Mouse (Mus musculus) G1E (cell line): ENCODE results near the gene Sap30l.

Source experiments
- CTCF ChIP-seq: IDR thresholded peaks from 2 replicates; pipeline ENCODE4 v1.5.1; 2012; ENCODE audit warnings: low read depth, low read length, inconsistent platforms, mixed read lengths
- GATA1 ChIP-seq: IDR thresholded peaks from 2 replicates; pipeline ENCODE4 v1.6.1; 2012; ENCODE audit warnings: borderline replicate concordance, low read length, inconsistent platforms, mixed read lengths
- POLR2AphosphoS5 ChIP-seq: IDR thresholded peaks from 2 replicates; pipeline ENCODE4 v1.6.1; 2012; ENCODE audit warnings: low read depth, low read length, inconsistent platforms; ENCODE audit not compliant: insufficient replicate concordance

- TF ChIP-seq POLR2AphosphoS5 (no peak), CTCF (peak; percentile 49), GATA1 (no peak)
Observed at GRCm38 (mm10) chr11:57819999-57820581, 18.7 kb downstream of the Sap30l start.
